Mouse (Mus musculus) embryo, embryonic 9.5 days (tissue): ENCODE measurements at regions not wholly inside any gene's neighbourhood (a gene's known extent, or its start where the extent isn't known, plus 50 kb on each side); places are given as distances from the start of the nearest gene placed in this dataset.

Experiments
- DNase-seq: peaks from one replicate; pipeline ENCODE4 v3.0.0-alpha.2; 2017; ENCODE audit errors: extremely low spot score

- no peak for DNase-seq
Observed at GRCm38 (mm10) chr6:143751076-143752070, 584.4 kb downstream of the Etnk1 start.

GRCm38 (mm10) chr6:143757462-143757861 is 590.4 kb downstream of the Etnk1 start:
- DNase-seq: no peak

GRCm38 (mm10) chr6:143768115-143768514 is 601.1 kb downstream of the Etnk1 start:
- no peak for DNase-seq
